Mouse (Mus musculus) limb, embryonic 12.5 days (tissue): ENCODE data around the gene Hkdc1. TPM values are rescaled to one million over a fixed set of nuclear protein-coding genes. Genes with fewer than 3 reads are reported as not detected.

Experiments
- ATAC-seq: fragments of 200-750 bp; cut with Nextera tagmentation; 2 replicates; pipeline ENCODE4 v1.8.0; 2017; ENCODE audit warnings: low read depth, moderate TSS enrichment; ENCODE audit not compliant: insufficient number of reproducible peaks, insufficient read depth, low FRiP score, low TSS enrichment
- H3K27ac ChIP-seq: fragments of 300-500 bp; sonication (generic); 2 replicates; pipeline ENCODE4 v1.5.1; 2016; ENCODE audit warnings: mild to moderate bottlenecking, moderate library complexity
- H3K27me3 ChIP-seq: fragments of 300-500 bp; sonication (generic); 2 replicates; pipeline ENCODE4 v1.6.1; 2016; ENCODE audit warnings: mild to moderate bottlenecking, moderate library complexity
- H3K36me3 ChIP-seq: fragments of 300-500 bp; sonication (generic); 2 replicates; pipeline ENCODE4 v1.6.1; 2016; ENCODE audit warnings: mild to moderate bottlenecking, moderate library complexity
- H3K4me1 ChIP-seq: fragments of 300-500 bp; sonication (generic); replicated peaks from 2 replicates; pipeline ENCODE4 v1.6.1; 2016
- H3K4me2 ChIP-seq: fragments of 300-500 bp; sonication (generic); 2 replicates; pipeline ENCODE4 v1.6.1; 2016; ENCODE audit warnings: mild to moderate bottlenecking, moderate library complexity
- H3K4me3 ChIP-seq: fragments of 300-500 bp; sonication (generic); replicated peaks from 2 replicates; pipeline ENCODE4 v1.5.1; 2016; ENCODE audit warnings: mild to moderate bottlenecking
- H3K9ac ChIP-seq: fragments of 300-500 bp; sonication (generic); replicated peaks from 2 replicates; pipeline ENCODE4 v1.6.1; 2016; ENCODE audit warnings: mild to moderate bottlenecking, moderate library complexity
- H3K9me3 ChIP-seq: fragments of 300-500 bp; sonication (generic); 2 replicates; pipeline ENCODE4 v1.6.1; 2016; ENCODE audit warnings: mild to moderate bottlenecking, moderate library complexity
- WGBS: fragments of 180-500 bp; shearing (Covaris S2); methylation state at CpG from one replicate; pipeline ENCODE4 v1.1.7; 2016; 5-methylcytosine and 5-hydroxymethylcytosine counted together
- polyA plus RNA-seq: library from polyadenylated mRNA; unstranded; fragments of >200 nt; fragmentation: Nextera tagmentation; extraction: Ambion mirVana; gene quantifications from 2 replicates; pipeline ENCODE4 v1.2.1, GENCODE M21; 2016

The Hkdc1 gene
- polyA plus RNA-seq, 1 experiment from 2014 or later = 5.1 TPM

- no peaks in the 10 kb centered on the region for H3K36me3 ChIP-seq
- no peaks in the 10 kb centered on the region for H3K9me3 ChIP-seq
- H3K4me3 ChIP-seq = no peak overlapping the region
- 88% methylated on average over 7 of the region's 7 CpGs for WGBS
- H3K27ac ChIP-seq = no peak overlapping the region
- no peak overlapping the region for H3K4me2 ChIP-seq
- no peaks in the 10 kb centered on the region for H3K27me3 ChIP-seq
- no peak for ATAC-seq
- H3K9ac ChIP-seq = no peak overlapping the region
- no peaks in the 10 kb centered on the region for H3K4me1 ChIP-seq
Observed at GRCm38 (mm10) chr10:62358827-62359226, 63.5 kb downstream of the Hkdc1 start.

- WGBS = 78% methylated on average over 17 of the region's 17 CpGs
- Histone ChIP-seq H3K4me3 (no peak overlapping the region), H3K9me3 (no peaks in the 10 kb centered on the region), H3K27me3 (no peaks in the 10 kb centered on the region), H3K36me3 (no peaks in the 10 kb centered on the region), H3K9ac (no peak overlapping the region), H3K4me1 (no peaks in the 10 kb centered on the region), H3K4me2 (no peak overlapping the region), H3K27ac (no peak overlapping the region)
- ATAC-seq = no peak
Observed at GRCm38 (mm10) chr10:62356105-62356730, 66.1 kb downstream of the Hkdc1 start.

- 72% methylated on average over 5 of the region's 5 CpGs for WGBS
- no peak overlapping the region for H3K4me2 ChIP-seq
- H3K9ac ChIP-seq = no peak overlapping the region
- H3K4me1 ChIP-seq = peaks cover 8% of the 10 kb centered on the region; the same call in 1 of the 2 replicates
- H3K27ac ChIP-seq = no peak overlapping the region
- H3K4me3 ChIP-seq = no peak overlapping the region
- H3K9me3 ChIP-seq = 0 out of 2 replicates have a peak, but pooled peaks cover 4% of the 10 kb centered on the region
- no peaks in the 10 kb centered on the region for H3K36me3 ChIP-seq
- no peak for ATAC-seq
- no peaks in the 10 kb centered on the region for H3K27me3 ChIP-seq
Observed at GRCm38 (mm10) chr10:62345147-62345546, 77.1 kb downstream of the Hkdc1 start.

- H3K9me3 ChIP-seq = 0 out of 2 replicates have a peak, but pooled peaks cover 4% of the 10 kb centered on the region
- ATAC-seq = no peak
- no peak overlapping the region for H3K4me2 ChIP-seq
- no peaks in the 10 kb centered on the region for H3K27me3 ChIP-seq
- no peak overlapping the region for H3K9ac ChIP-seq
- H3K4me3 ChIP-seq = no peak overlapping the region
- no peak overlapping the region for H3K27ac ChIP-seq
- peaks cover 11% of the 10 kb centered on the region for H3K4me1 ChIP-seq
- 78% methylated on average over 9 of the region's 9 CpGs for WGBS
- no peaks in the 10 kb centered on the region for H3K36me3 ChIP-seq
Observed at GRCm38 (mm10) chr10:62344004-62344752, 78.1 kb downstream of the Hkdc1 start.

GRCm38 (mm10) chr10:62342512-62342911 lies 79.8 kb downstream of the Hkdc1 start:
- WGBS = 91% methylated on average over 6 of the region's 6 CpGs
- Histone ChIP-seq H3K9me3 (no peaks in the 10 kb centered on the region), H3K9ac (no peak overlapping the region), H3K27ac (no peak overlapping the region), H3K4me2 (no peak overlapping the region), H3K4me3 (no peak overlapping the region; the same call in 1 of the 2 replicates), H3K36me3 (no peaks in the 10 kb centered on the region), H3K4me1 (peaks cover 26% of the 10 kb centered on the region), H3K27me3 (no peaks in the 10 kb centered on the region)
- no peak for ATAC-seq

GRCm38 (mm10) chr10:62341956-62342355 lies 80.3 kb downstream of the Hkdc1 start:
- H3K9ac ChIP-seq = no peak overlapping the region
- H3K36me3 ChIP-seq = no peaks in the 10 kb centered on the region
- no peak for ATAC-seq
- WGBS = 86% methylated on average over 4 of the region's 4 CpGs
- peaks cover 32% of the 10 kb centered on the region for H3K4me1 ChIP-seq
- H3K27me3 ChIP-seq = no peaks in the 10 kb centered on the region
- H3K27ac ChIP-seq = no peak overlapping the region
- no peak overlapping the region for H3K4me2 ChIP-seq
- H3K4me3 ChIP-seq = no peak overlapping the region; the same call in 1 of the 2 replicates
- no peaks in the 10 kb centered on the region for H3K9me3 ChIP-seq

GRCm38 (mm10) chr10:62340991-62341390 lies 81.3 kb downstream of the Hkdc1 start:
- Histone ChIP-seq H3K4me1 (peaks cover 42% of the 10 kb centered on the region), H3K27ac (peak overlapping the region; percentile 86), H3K9me3 (no peaks in the 10 kb centered on the region), H3K4me2 (peak overlapping the region; percentile 93), H3K27me3 (no peaks in the 10 kb centered on the region), H3K4me3 (peak overlapping the region; percentile 73), H3K9ac (peak overlapping the region; percentile 62; the same call in 1 of the 2 replicates), H3K36me3 (no peaks in the 10 kb centered on the region)
- 29% methylated on average over 3 of the region's 3 CpGs for WGBS
- ATAC-seq = no peak

- H3K27ac ChIP-seq = peak overlapping the region; percentile 86
- peak; percentile 97 for ATAC-seq
- H3K36me3 ChIP-seq = no peaks in the 10 kb centered on the region
- H3K4me2 ChIP-seq = peak overlapping the region; percentile 93
- H3K27me3 ChIP-seq = no peaks in the 10 kb centered on the region
- peak overlapping the region; percentile 73 for H3K4me3 ChIP-seq
- no peaks in the 10 kb centered on the region for H3K9me3 ChIP-seq
- H3K9ac ChIP-seq = peak overlapping the region; percentile 62
- WGBS = under 1% methylated on average over 38 of the region's 38 CpGs
- peaks cover 49% of the 10 kb centered on the region for H3K4me1 ChIP-seq
Observed at GRCm38 (mm10) chr10:62340095-62340731, 82.1 kb downstream of the Hkdc1 start.

- Histone ChIP-seq H3K4me3 (peak overlapping the region; percentile 73), H3K9ac (peak overlapping the region; percentile 62), H3K27ac (peak overlapping the region; percentile 86), H3K36me3 (no peaks in the 10 kb centered on the region), H3K4me2 (peak overlapping the region; percentile 93), H3K27me3 (no peaks in the 10 kb centered on the region), H3K9me3 (no peaks in the 10 kb centered on the region), H3K4me1 (peaks cover 51% of the 10 kb centered on the region)
- 4% methylated on average over 45 of the region's 45 CpGs for WGBS
- ATAC-seq = peak; percentile 29; the same call in 1 of the 2 replicates
Observed at GRCm38 (mm10) chr10:62339211-62340094, 82.8 kb downstream of the Hkdc1 start.

GRCm38 (mm10) chr10:62338626-62339025 lies 83.7 kb downstream of the Hkdc1 start:
- no peak for ATAC-seq
- Histone ChIP-seq H3K36me3 (no peaks in the 10 kb centered on the region), H3K9me3 (no peaks in the 10 kb centered on the region), H3K27me3 (no peaks in the 10 kb centered on the region), H3K9ac (no peak overlapping the region), H3K4me2 (peak overlapping the region; percentile 93), H3K4me1 (peaks cover 51% of the 10 kb centered on the region), H3K27ac (no peak overlapping the region), H3K4me3 (peak overlapping the region; percentile 73; the same call in 1 of the 2 replicates)
- 29% methylated on average over 5 of the region's 5 CpGs for WGBS
